Mouse (Mus musculus) midbrain, embryonic 13.5 days (tissue): ENCODE data around the gene Ddx39b. TPM values are rescaled to one million over a fixed set of nuclear protein-coding genes. Genes with fewer than 3 reads are reported as not detected.

Experiments
- ATAC-seq: fragments of 200-750 bp; cut with Nextera tagmentation; 2 replicates; pipeline ENCODE4 v1.8.0; 2017; ENCODE audit warnings: mild to moderate bottlenecking, moderate TSS enrichment, moderate library complexity
- H3K27ac ChIP-seq: fragments of 300-500 bp; sonication (generic); 2 replicates; pipeline ENCODE4 v1.5.1; 2015; ENCODE audit warnings: inconsistent platforms, mild to moderate bottlenecking, moderate library complexity
- H3K27me3 ChIP-seq: fragments of 300-500 bp; sonication (generic); 2 replicates; pipeline ENCODE4 v1.6.1; 2015; ENCODE audit warnings: mild to moderate bottlenecking, inconsistent platforms
- H3K36me3 ChIP-seq: fragments of 300-500 bp; sonication (generic); 2 replicates; pipeline ENCODE4 v1.6.1; 2015; ENCODE audit warnings: mild to moderate bottlenecking, inconsistent platforms
- H3K4me1 ChIP-seq: fragments of 300-500 bp; sonication (generic); replicated peaks from 2 replicates; pipeline ENCODE4 v1.6.1; 2015; ENCODE audit warnings: inconsistent platforms
- H3K4me2 ChIP-seq: fragments of 300-500 bp; sonication (generic); replicated peaks from 2 replicates; pipeline ENCODE4 v1.6.1; 2015; ENCODE audit warnings: moderate library complexity, mild to moderate bottlenecking, inconsistent platforms
- H3K4me3 ChIP-seq: fragments of 300-500 bp; sonication (generic); replicated peaks from 2 replicates; pipeline ENCODE4 v1.5.1; 2015; ENCODE audit warnings: mild to moderate bottlenecking, inconsistent platforms
- H3K9ac ChIP-seq: fragments of 300-500 bp; sonication (generic); replicated peaks from 2 replicates; pipeline ENCODE4 v1.6.1; 2015; ENCODE audit warnings: mild to moderate bottlenecking, inconsistent platforms
- H3K9me3 ChIP-seq: fragments of 300-500 bp; sonication (generic); 2 replicates; pipeline ENCODE4 v1.6.1; 2016; ENCODE audit warnings: mild to moderate bottlenecking, inconsistent platforms
- WGBS: fragments of 180-500 bp; shearing (Covaris S2); methylation state at CpG from one replicate; pipeline ENCODE4 v1.1.7; 2015; 5-methylcytosine and 5-hydroxymethylcytosine counted together
- polyA plus RNA-seq: library from polyadenylated mRNA; unstranded; fragments of >200 nt; fragmentation: Nextera tagmentation; extraction: Ambion mirVana; gene quantifications from 2 replicates; pipeline ENCODE4 v1.2.1, GENCODE M21; 2015

The Ddx39b gene
- polyA plus RNA-seq, 1 experiment from 2014 or later, result 465 TPM

- WGBS, result 51% methylated on average over 13 of the region's 13 CpGs
- Histone ChIP-seq H3K27me3 (peaks cover 46% of the 10 kb centered on the region), H3K36me3 (no peaks in the 10 kb centered on the region), H3K4me3 (no peak within 1 kb of the TSS), H3K9me3 (no peaks in the 10 kb centered on the region), H3K4me1 (no peaks in the 10 kb centered on the region), H3K9ac (no peak within 1 kb of the TSS), H3K27ac (no peak within 1 kb of the TSS), H3K4me2 (no peak within 1 kb of the TSS)
- ATAC-seq, result no peak
These were observed 39.8 kb upstream of the Ddx39b start, which contains the start of gene Tnf for GRCm38 (mm10) chr17:35201787-35202186. Gene Tnf, minus strand, starts transcription at chr17:35202007.

GRCm38 (mm10) chr17:35202442-35202841 lies 39.1 kb upstream of the Ddx39b start:
- Histone ChIP-seq H3K27ac (no peak overlapping the region), H3K36me3 (no peaks in the 10 kb centered on the region), H3K27me3 (peaks cover 41% of the 10 kb centered on the region), H3K9me3 (no peaks in the 10 kb centered on the region), H3K4me2 (no peak overlapping the region), H3K4me1 (no peaks in the 10 kb centered on the region), H3K4me3 (no peak overlapping the region), H3K9ac (no peak overlapping the region)
- 72% methylated on average over 4 of the region's 4 CpGs for WGBS
- ATAC-seq, result no peak

GRCm38 (mm10) chr17:35204494-35205379 lies 36.8 kb upstream of the Ddx39b start, which contains the start of gene Lta:
Gene Lta, minus strand, starts transcription at chr17:35205351.
- H3K36me3 ChIP-seq, result no peaks in the 10 kb centered on the region
- no peak within 1 kb of the TSS for H3K4me3 ChIP-seq
- ATAC-seq, result no peak
- H3K9ac ChIP-seq, result peak within 1 kb of the TSS; percentile 51
- peaks cover 36% of the 10 kb centered on the region for H3K27me3 ChIP-seq
- 29% methylated on average over 20 of the region's 20 CpGs for WGBS
- no peaks in the 10 kb centered on the region for H3K9me3 ChIP-seq
- no peak within 1 kb of the TSS for H3K4me2 ChIP-seq
- no peaks in the 10 kb centered on the region for H3K4me1 ChIP-seq
- no peak within 1 kb of the TSS for H3K27ac ChIP-seq

- Histone ChIP-seq H3K36me3 (no peaks in the 10 kb centered on the region), H3K9me3 (no peaks in the 10 kb centered on the region), H3K9ac (peak overlapping the region; percentile 51), H3K27ac (no peak overlapping the region), H3K4me3 (no peak overlapping the region), H3K4me1 (no peaks in the 10 kb centered on the region), H3K27me3 (peaks cover 36% of the 10 kb centered on the region), H3K4me2 (no peak overlapping the region)
- WGBS, result 62% methylated on average over 10 of the region's 10 CpGs
- no peak for ATAC-seq
These were observed 36.2 kb upstream of the Ddx39b start for GRCm38 (mm10) chr17:35205380-35205769.

GRCm38 (mm10) chr17:35209785-35210535 lies 31.6 kb upstream of the Ddx39b start:
- Histone ChIP-seq H3K4me2 (no peak overlapping the region), H3K4me1 (no peaks in the 10 kb centered on the region), H3K4me3 (no peak overlapping the region), H3K36me3 (no peaks in the 10 kb centered on the region), H3K27ac (no peak overlapping the region), H3K9me3 (no peaks in the 10 kb centered on the region), H3K9ac (no peak overlapping the region), H3K27me3 (peaks cover 5% of the 10 kb centered on the region; the same call in 1 of the 2 replicates)
- no peak for ATAC-seq
- WGBS, result 70% methylated on average over 12 of the region's 12 CpGs

- Histone ChIP-seq H3K4me2 (no peak overlapping the region), H3K36me3 (no peaks in the 10 kb centered on the region), H3K27ac (no peak overlapping the region), H3K9ac (no peak overlapping the region), H3K27me3 (no peaks in the 10 kb centered on the region), H3K4me3 (no peak overlapping the region), H3K9me3 (no peaks in the 10 kb centered on the region), H3K4me1 (no peaks in the 10 kb centered on the region)
- ATAC-seq, result no peak
- 84% methylated on average over 3 of the region's 3 CpGs for WGBS
These were observed 31.0 kb upstream of the Ddx39b start for GRCm38 (mm10) chr17:35210593-35210992.

GRCm38 (mm10) chr17:35213071-35213470 lies 28.5 kb upstream of the Ddx39b start:
- no peak for ATAC-seq
- no peaks in the 10 kb centered on the region for H3K9me3 ChIP-seq
- H3K4me2 ChIP-seq, result no peak overlapping the region
- 92% methylated on average over 5 of the region's 5 CpGs for WGBS
- no peak overlapping the region for H3K4me3 ChIP-seq
- H3K36me3 ChIP-seq, result no peaks in the 10 kb centered on the region
- no peaks in the 10 kb centered on the region for H3K27me3 ChIP-seq
- no peak overlapping the region for H3K9ac ChIP-seq
- no peak overlapping the region for H3K27ac ChIP-seq
- no peaks in the 10 kb centered on the region for H3K4me1 ChIP-seq

- H3K9ac ChIP-seq, result no peak overlapping the region
- no peaks in the 10 kb centered on the region for H3K27me3 ChIP-seq
- no peak overlapping the region for H3K4me3 ChIP-seq
- peaks cover 37% of the 10 kb centered on the region for H3K36me3 ChIP-seq
- H3K9me3 ChIP-seq, result no peaks in the 10 kb centered on the region
- 89% methylated on average over 18 of the region's 18 CpGs for WGBS
- no peak overlapping the region for H3K4me2 ChIP-seq
- H3K4me1 ChIP-seq, result no peaks in the 10 kb centered on the region
- H3K27ac ChIP-seq, result no peak overlapping the region
- ATAC-seq, result no peak
These were observed 22.9 kb upstream of the Ddx39b start for GRCm38 (mm10) chr17:35218516-35219193.

GRCm38 (mm10) chr17:35219601-35220041 lies 21.9 kb upstream of the Ddx39b start:
- Histone ChIP-seq H3K4me2 (no peak overlapping the region), H3K27me3 (no peaks in the 10 kb centered on the region), H3K4me1 (no peaks in the 10 kb centered on the region), H3K4me3 (no peak overlapping the region), H3K36me3 (peaks cover 37% of the 10 kb centered on the region), H3K9me3 (no peaks in the 10 kb centered on the region), H3K9ac (no peak overlapping the region), H3K27ac (no peak overlapping the region)
- no peak for ATAC-seq
- WGBS, result 93% methylated on average over 6 of the region's 6 CpGs

GRCm38 (mm10) chr17:35220156-35220952 lies 21.2 kb upstream of the Ddx39b start, which contains the start of gene Gm16181:
Gene Gm16181, plus strand, starts transcription at chr17:35220834.
- H3K4me3 ChIP-seq, result no peak within 1 kb of the TSS
- 0 out of 2 replicates have a peak within 1 kb of the TSS, but pooled peaks have one; percentile 14 for H3K9ac ChIP-seq
- no peaks in the 10 kb centered on the region for H3K27me3 ChIP-seq
- WGBS, result 84% methylated on average over 28 of the region's 28 CpGs
- no peak within 1 kb of the TSS for H3K27ac ChIP-seq
- H3K36me3 ChIP-seq, result peaks cover 44% of the 10 kb centered on the region
- H3K9me3 ChIP-seq, result no peaks in the 10 kb centered on the region
- no peaks in the 10 kb centered on the region for H3K4me1 ChIP-seq
- H3K4me2 ChIP-seq, result no peak within 1 kb of the TSS
- peak; percentile 30; the same call in 1 of the 2 replicates for ATAC-seq

- Histone ChIP-seq H3K4me1 (no peaks in the 10 kb centered on the region), H3K9me3 (no peaks in the 10 kb centered on the region), H3K4me3 (no peak overlapping the region), H3K27me3 (no peaks in the 10 kb centered on the region), H3K36me3 (peaks cover 51% of the 10 kb centered on the region), H3K4me2 (no peak overlapping the region), H3K9ac (no peak overlapping the region), H3K27ac (no peak overlapping the region)
- WGBS, result 80% methylated on average over 6 of the region's 6 CpGs
- no peak for ATAC-seq
These were observed 19.2 kb upstream of the Ddx39b start for GRCm38 (mm10) chr17:35222299-35222698.
